In the genomic region with DNA sequence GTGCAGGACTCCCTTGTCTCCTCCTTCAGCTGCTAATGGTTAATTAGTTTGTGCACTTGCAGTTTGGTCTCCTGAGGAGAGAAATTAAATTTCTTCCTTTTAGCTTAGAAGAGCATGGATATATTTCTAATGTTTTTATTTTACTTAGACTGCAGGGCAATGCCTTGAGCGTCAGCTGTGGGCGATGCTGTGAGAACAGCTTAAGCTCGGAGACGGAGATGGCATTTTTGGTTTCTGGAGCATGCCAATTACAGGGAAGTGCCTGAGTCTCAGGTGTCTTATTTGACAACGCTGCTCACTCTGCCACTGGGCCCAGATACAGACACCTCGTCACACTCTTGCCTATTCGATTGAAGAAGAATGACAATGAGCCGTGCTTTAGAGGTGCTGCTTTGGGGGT, we compare ENCODE assay signal across 25 mouse cellular contexts.
DNase-seq lines count a peak whose midpoint lies in the region; ATAC-seq lines count a peak whose summit lies in the region.
"Had no signal": no experiment of that assay in that cellular context is flagged by ENCODE, and none has a peak within 500 bp of the region (broad histone marks: within the 10 kb centered on the region; RNA-seq: fewer than 3 reads in every experiment).

No protein-coding gene starts in this region.

- H3K4me3 ChIP-seq in hindbrain, embryonic 14.5 days (replicated peaks; ENCODE audit: low read length), result no peak overlapping the region
- no peak overlapping the region for H3K4me3 ChIP-seq in hindbrain, embryonic 11.5 days (ENCODE audit: low read depth, low read length)
- no peak overlapping the region for H3K4me3 ChIP-seq in midbrain, embryonic 16.5 days (ENCODE audit: low read depth, low read length)
- no peak overlapping the region for H3K4me3 ChIP-seq in kidney, embryonic 14.5 days (ENCODE audit: low read length)
- H3K4me3 ChIP-seq: embryonic facial prominence, embryonic 10.5 days; forebrain, embryonic 15.5 days; kidney, embryonic 15.5 days; neural tube, embryonic 13.5 days; stomach, embryonic 15.5 days had no signal

- intact Hi-C loops in left cerebral cortex, postnatal 25 days (cut with DNase I), result no loop called here
- intact Hi-C loops in left cerebral cortex, postnatal 36 days (cut with DNase I), result no loop called here

- 0 out of 2 replicates have a peak overlapping the region, but pooled peaks have one; percentile 26 for H3K27ac ChIP-seq in hindbrain, embryonic 14.5 days
- no peak overlapping the region for H3K27ac ChIP-seq in hindbrain, embryonic 11.5 days (ENCODE audit: low read depth, low read length)
- peak overlapping the region; percentile 28 for H3K27ac ChIP-seq in midbrain, embryonic 16.5 days (ENCODE audit: low read length)
- no peak overlapping the region for H3K27ac ChIP-seq in kidney, embryonic 14.5 days (ENCODE audit: low read depth, low read length)
- H3K27ac ChIP-seq: embryonic facial prominence, embryonic 10.5 days; forebrain, embryonic 15.5 days; kidney, embryonic 15.5 days; neural tube, embryonic 13.5 days; stomach, embryonic 15.5 days had no signal

- H3K9me3 ChIP-seq in hindbrain, embryonic 14.5 days (ENCODE audit: control insufficient read depth, low read length), result no peaks in the 10 kb centered on the region
- no peaks in the 10 kb centered on the region for H3K9me3 ChIP-seq in hindbrain, embryonic 11.5 days (ENCODE audit: control insufficient read depth, low read length)
- H3K9me3 ChIP-seq in midbrain, embryonic 16.5 days (replicated peaks; ENCODE audit: control insufficient read depth, low read length, poor library complexity, severe bottlenecking), result no peaks in the 10 kb centered on the region
- no peaks in the 10 kb centered on the region for H3K9me3 ChIP-seq in kidney, embryonic 14.5 days (ENCODE audit: control insufficient read depth, low read length)
- H3K9me3 ChIP-seq: embryonic facial prominence, embryonic 10.5 days; forebrain, embryonic 15.5 days; kidney, embryonic 15.5 days; neural tube, embryonic 13.5 days; stomach, embryonic 15.5 days had no signal

- WGBS in hindbrain, embryonic 14.5 days, result 59% methylated on average over 8 of the region's 8 CpGs
- WGBS in hindbrain, embryonic 11.5 days, result 84% methylated on average over 8 of the region's 8 CpGs
- 59% methylated on average over 8 of the region's 8 CpGs for WGBS in midbrain, embryonic 16.5 days
- WGBS in kidney, embryonic 14.5 days, result 87% methylated on average over 8 of the region's 8 CpGs

- H3K36me3 ChIP-seq in hindbrain, embryonic 14.5 days (replicated peaks; ENCODE audit: control insufficient read depth, insufficient read depth), result no peaks in the 10 kb centered on the region
- H3K36me3 ChIP-seq in hindbrain, embryonic 11.5 days (ENCODE audit: control insufficient read depth, insufficient read depth, low read length), result no peaks in the 10 kb centered on the region
- H3K36me3 ChIP-seq in midbrain, embryonic 16.5 days (ENCODE audit: control insufficient read depth, insufficient read depth, low read length), result no peaks in the 10 kb centered on the region
- no peaks in the 10 kb centered on the region for H3K36me3 ChIP-seq in kidney, embryonic 14.5 days (ENCODE audit: control insufficient read depth, insufficient read depth, low read length)
- H3K36me3 ChIP-seq: embryonic facial prominence, embryonic 10.5 days; forebrain, embryonic 15.5 days; kidney, embryonic 15.5 days; neural tube, embryonic 13.5 days; stomach, embryonic 15.5 days had no signal

- H3K4me2 ChIP-seq in hindbrain, embryonic 14.5 days (replicated peaks), result 0 out of 2 replicates have a peak overlapping the region, but pooled peaks have one; percentile 15
- H3K4me2 ChIP-seq in hindbrain, embryonic 11.5 days (replicated peaks; ENCODE audit: low read depth, low read length), result no peak overlapping the region
- H3K4me2 ChIP-seq in midbrain, embryonic 16.5 days (ENCODE audit: low read length), result no peak overlapping the region
- no peak overlapping the region for H3K4me2 ChIP-seq in kidney, embryonic 14.5 days (replicated peaks; ENCODE audit: low read depth, low read length)
- H3K4me2 ChIP-seq: forebrain, embryonic 15.5 days; heart, embryonic 11.5 days; kidney, embryonic 15.5 days; neural tube, embryonic 13.5 days; stomach, embryonic 15.5 days had no signal

- H3K4me1 ChIP-seq in hindbrain, embryonic 14.5 days (replicated peaks; ENCODE audit: control insufficient read depth, insufficient read depth, low read length), result no peaks in the 10 kb centered on the region
- H3K4me1 ChIP-seq in hindbrain, embryonic 11.5 days (replicated peaks; ENCODE audit: control insufficient read depth, insufficient read depth, low read length), result no peaks in the 10 kb centered on the region
- peaks cover 6% of the 10 kb centered on the region; the same call in 1 of the 2 replicates for H3K4me1 ChIP-seq in midbrain, embryonic 16.5 days (ENCODE audit: control insufficient read depth, insufficient read depth, low read length)
- no peaks in the 10 kb centered on the region for H3K4me1 ChIP-seq in kidney, embryonic 14.5 days (ENCODE audit: control insufficient read depth, insufficient read depth, low read length)
- H3K4me1 ChIP-seq: embryonic facial prominence, embryonic 10.5 days; forebrain, embryonic 15.5 days; kidney, embryonic 15.5 days; stomach, embryonic 15.5 days had no signal

- no peak overlapping the region for H3K9ac ChIP-seq in hindbrain, embryonic 14.5 days
- H3K9ac ChIP-seq in hindbrain, embryonic 11.5 days (ENCODE audit: low read depth, low read length), result no peak overlapping the region
- 0 out of 2 replicates have a peak overlapping the region, but pooled peaks have one; percentile 14 for H3K9ac ChIP-seq in midbrain, embryonic 16.5 days (ENCODE audit: low read depth, low read length)
- H3K9ac ChIP-seq in kidney, embryonic 14.5 days (ENCODE audit: low read depth, low read length), result no peak overlapping the region
- H3K9ac ChIP-seq: forebrain, embryonic 15.5 days; kidney, embryonic 15.5 days; neural tube, embryonic 13.5 days; stomach, embryonic 15.5 days had no signal

- DNase-seq in hindbrain, embryonic 14.5 days (ENCODE audit: low spot score), result no peak
- no peak for DNase-seq in hindbrain, embryonic 11.5 days (ENCODE audit: low spot score)
- DNase-seq in left cerebral cortex, postnatal 25 days (ENCODE audit: low spot score in 2 of 2), result peak; percentile 26 to 62
- DNase-seq in left cerebral cortex, postnatal 36 days (ENCODE audit: low spot score in 2 of 2), result no peak
- DNase-seq in brain, adult 2 months (ENCODE audit: low read depth, low spot score), result peak; percentile 79
- DNase-seq in urinary bladder, postnatal 4 days (ENCODE audit: low spot score in 2 of 2), result no peak
- DNase-seq: adrenal gland, postnatal 25 days; cerebellum, adult 11-12 months; cerebellum, postnatal 10 days; gastrocnemius, postnatal 14 days; heart, adult 11 months; kidney, postnatal 36 days; lung, postnatal 4 days; thymus, adult 18-20 months; thymus, postnatal 36 days had no signal

- ATAC-seq in hindbrain, embryonic 14.5 days (ENCODE audit: low FRiP score), result no peak; the same call in 1 of the 2 replicates
- ATAC-seq in hindbrain, embryonic 11.5 days (ENCODE audit: low FRiP score), result no peak
- peak; percentile 32; the same call in 1 of the 2 replicates for ATAC-seq in midbrain, embryonic 16.5 days
- ATAC-seq in kidney, embryonic 14.5 days (ENCODE audit: low FRiP score, low TSS enrichment), result no peak
- ATAC-seq: CD4-positive, CD25-positive, alpha-beta regulatory T cell, adult 4 months; forebrain, embryonic 15.5 days; intestine, postnatal 0 days had no signal

- H3K27me3 ChIP-seq in hindbrain, embryonic 14.5 days (ENCODE audit: control insufficient read depth, insufficient read depth, low read length), result no peaks in the 10 kb centered on the region
- H3K27me3 ChIP-seq in hindbrain, embryonic 11.5 days (ENCODE audit: control insufficient read depth, insufficient read depth, low read length), result no peaks in the 10 kb centered on the region
- H3K27me3 ChIP-seq in midbrain, embryonic 16.5 days (ENCODE audit: control insufficient read depth, insufficient read depth, low read depth, low read length), result no peaks in the 10 kb centered on the region
- no peaks in the 10 kb centered on the region for H3K27me3 ChIP-seq in kidney, embryonic 14.5 days (ENCODE audit: control insufficient read depth, insufficient read depth, low read length)
- H3K27me3 ChIP-seq: forebrain, embryonic 15.5 days; kidney, embryonic 15.5 days; neural tube, embryonic 13.5 days; stomach, embryonic 15.5 days had no signal

Comparison
In these comparisons a context has a peak if more than half of its experiments do, and no peak if none do; other contexts are left out.
1. DNase-seq: peak in left cerebral cortex, postnatal 25 days (2 of 2) and brain, adult 2 months (single experiment); none in hindbrain, embryonic 14.5 days (single experiment), hindbrain, embryonic 11.5 days (single experiment), left cerebral cortex, postnatal 36 days (0 of 2) and urinary bladder, postnatal 4 days (0 of 2).
2. H3K27ac ChIP-seq: peak in hindbrain, embryonic 14.5 days (single experiment) and midbrain, embryonic 16.5 days (single experiment); none in hindbrain, embryonic 11.5 days (single experiment) and kidney, embryonic 14.5 days (single experiment).